Mouse (Mus musculus): Measurements from ENCODE around the gene Chd4.
"Not testable (repeated sequence)": the region's sequence is repeated elsewhere in the genome, so short reads cannot be mapped to it uniquely, and the experiment has no call there.

Gene Chd4

GRCm38 (mm10) chr6:125160854-125161760, 65.3 kb downstream of the Chd4 start:
- peak; percentile 82 for DNase-seq (ENCODE audit: extremely low spot score)

- peak; percentile 70 for DNase-seq (ENCODE audit: extremely low spot score)
Observed at GRCm38 (mm10) chr6:125161971-125162370, 66.2 kb downstream of the Chd4 start.

GRCm38 (mm10) chr6:125162615-125163305, 67.0 kb downstream of the Chd4 start:
- DNase-seq (ENCODE audit: extremely low spot score) = not testable (repeated sequence)

- DNase-seq (ENCODE audit: extremely low spot score) = no peak
Observed at GRCm38 (mm10) chr6:125163801-125164657, 68.2 kb downstream of the Chd4 start.

GRCm38 (mm10) chr6:125164672-125165327, 69.0 kb downstream of the Chd4 start:
- peak; percentile 88 for DNase-seq (ENCODE audit: extremely low spot score)

GRCm38 (mm10) chr6:125165328-125165891, 69.6 kb downstream of the Chd4 start:
- peak; percentile 99 for DNase-seq (ENCODE audit: extremely low spot score)

- DNase-seq (ENCODE audit: extremely low spot score) = peak; percentile 87
Observed at GRCm38 (mm10) chr6:125166051-125166751, 70.4 kb downstream of the Chd4 start, which contains the start of gene Gapdh. TSS of gene Gapdh (minus strand) at chr6:125166467.

GRCm38 (mm10) chr6:125166861-125167650, 71.3 kb downstream of the Chd4 start:
- peak; percentile 67 for DNase-seq (ENCODE audit: extremely low spot score)

GRCm38 (mm10) chr6:125168086-125168485, 72.3 kb downstream of the Chd4 start:
- DNase-seq (ENCODE audit: extremely low spot score) = no peak

- DNase-seq (ENCODE audit: extremely low spot score) = no peak
Observed at GRCm38 (mm10) chr6:125170194-125170593, 74.4 kb downstream of the Chd4 start.

- no peak for DNase-seq (ENCODE audit: extremely low spot score)
Observed at GRCm38 (mm10) chr6:125172474-125172873, 76.7 kb downstream of the Chd4 start.

- no peak for DNase-seq (ENCODE audit: extremely low spot score)
Observed at GRCm38 (mm10) chr6:125173256-125173655, 77.5 kb downstream of the Chd4 start.

- DNase-seq (ENCODE audit: extremely low spot score) = no peak
Observed at GRCm38 (mm10) chr6:125175469-125175868, 79.7 kb downstream of the Chd4 start.

GRCm38 (mm10) chr6:125179601-125180000, 83.8 kb downstream of the Chd4 start:
- DNase-seq (ENCODE audit: extremely low spot score) = no peak

Data from embryo, embryonic 9.5 days (tissue).